Mouse (Mus musculus): ENCODE measurements around the gene Arhgap25.
"Not testable (repeated sequence)": the region's sequence is repeated elsewhere in the genome, so short reads cannot be mapped to it uniquely, and the experiment has no call there.

Gene Arhgap25

DNA sequence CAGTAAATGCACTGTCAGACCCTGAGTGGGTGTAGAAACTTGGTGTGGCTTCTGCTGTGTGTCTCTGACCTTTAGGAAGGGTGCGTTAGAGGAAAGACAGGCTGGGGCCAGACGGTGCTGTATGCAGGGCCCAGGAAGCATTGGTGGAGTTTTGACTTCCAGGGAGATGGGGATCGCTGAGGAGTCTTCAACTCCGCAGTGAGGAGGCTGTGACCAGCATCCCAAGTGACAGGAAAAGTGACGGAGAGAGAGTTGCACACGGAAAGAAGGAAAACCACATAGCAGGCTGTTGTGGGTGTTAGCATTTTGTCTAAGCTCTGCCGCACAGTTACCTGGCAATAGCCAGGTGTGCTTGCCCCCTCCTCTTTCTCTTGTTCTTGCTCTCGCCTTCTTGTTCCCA, 3.2 kb upstream of the Arhgap25 start:
- no peak for DNase-seq (ENCODE audit: low spot score in 2 of 2)

GRCm38 (mm10) chr6:87535651-87536050, 2.6 kb upstream of the Arhgap25 start:
- peak in 1 of 2 experiments; percentile 64 for DNase-seq (ENCODE audit: low spot score in 2 of 2)

DNA sequence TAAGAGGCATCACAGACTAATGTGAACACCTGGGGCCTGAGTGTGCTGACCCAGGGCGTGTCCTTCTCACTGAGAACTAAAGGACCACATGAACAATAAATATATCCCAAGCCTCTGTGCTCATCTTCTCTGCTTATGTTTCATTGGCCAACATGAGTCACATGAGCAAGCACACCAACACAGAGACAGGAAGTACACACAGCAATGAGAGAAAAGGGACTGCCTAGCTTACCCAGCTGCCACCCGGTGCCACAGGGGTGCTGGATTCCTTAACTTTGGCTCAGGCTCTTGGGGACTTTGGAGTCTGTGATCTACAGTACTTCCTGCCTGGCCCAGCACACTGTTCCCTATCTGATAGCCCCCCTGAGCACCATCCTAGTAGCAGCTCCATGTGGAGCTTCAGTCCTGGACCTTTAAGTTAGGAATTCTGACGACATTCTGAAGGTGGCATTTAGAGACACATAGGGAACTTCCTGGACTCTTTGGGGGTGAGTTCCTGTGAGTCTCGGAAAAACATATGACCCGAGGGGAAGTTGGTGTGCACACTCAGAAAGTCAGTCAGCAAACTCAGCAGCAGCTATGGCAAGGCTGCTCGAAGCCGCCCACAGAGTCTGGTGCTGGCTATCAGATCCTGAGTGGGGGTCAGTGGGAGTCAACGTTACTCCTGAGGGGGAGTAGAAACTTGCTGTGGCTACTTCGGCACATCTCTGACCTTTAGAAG, 2.0 kb upstream of the Arhgap25 start:
- no peak for DNase-seq (ENCODE audit: low spot score in 2 of 2)

DNA sequence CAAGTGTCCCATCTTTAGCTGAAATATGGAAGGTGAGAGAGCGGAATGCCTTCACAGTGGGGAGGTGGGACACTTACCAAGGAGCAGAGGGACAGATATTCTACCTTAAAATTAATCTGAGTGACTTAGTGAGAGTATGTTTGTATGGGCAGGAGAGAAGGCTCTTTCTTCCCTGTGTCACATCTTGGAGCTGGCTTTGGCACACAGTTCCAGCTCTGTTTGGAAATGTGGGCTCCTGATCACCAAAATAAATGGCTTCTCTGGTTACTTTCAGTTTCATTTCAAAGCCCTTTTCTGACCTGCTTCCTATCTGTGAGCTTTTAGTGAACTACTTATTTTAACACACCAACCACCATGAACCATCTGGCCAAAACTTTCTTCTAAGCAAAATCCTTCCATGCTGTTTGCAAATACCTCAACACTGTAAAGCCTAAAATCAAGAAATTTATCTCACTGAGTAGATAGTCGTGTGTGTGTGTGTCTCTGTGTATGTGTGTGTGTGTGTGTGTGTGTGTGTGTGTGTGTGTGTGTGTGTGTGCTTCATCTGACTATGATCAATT, 1.5 kb downstream of the Arhgap25 start:
- no peak for DNase-seq (ENCODE audit: low spot score in 2 of 2)

DNA sequence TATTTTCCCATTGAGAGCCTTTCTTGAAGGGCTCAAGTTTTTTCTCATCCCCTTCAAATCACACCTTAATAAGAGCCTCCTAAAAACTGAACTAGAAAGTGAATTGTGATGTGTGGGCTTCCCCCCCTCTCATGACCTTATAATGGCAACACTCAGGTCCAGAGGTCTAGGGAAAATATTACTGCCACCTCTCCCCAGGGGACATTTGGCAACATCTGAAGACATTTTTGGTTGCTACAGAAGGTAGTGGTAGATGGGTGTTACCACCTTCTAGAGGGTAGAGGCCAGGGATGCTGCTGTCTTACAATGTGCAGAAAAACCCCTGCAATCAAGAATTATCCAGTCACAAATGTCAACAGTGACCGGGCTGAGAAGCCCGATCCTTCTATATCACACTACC, 2.7 kb downstream of the Arhgap25 start:
- DNase-seq (ENCODE audit: low spot score in 2 of 2) = no peak

- DNase-seq (ENCODE audit: low spot score in 2 of 2) = no peak
Measured at GRCm38 (mm10) chr6:87527846-87528557, 5.1 kb downstream of the Arhgap25 start.

DNA sequence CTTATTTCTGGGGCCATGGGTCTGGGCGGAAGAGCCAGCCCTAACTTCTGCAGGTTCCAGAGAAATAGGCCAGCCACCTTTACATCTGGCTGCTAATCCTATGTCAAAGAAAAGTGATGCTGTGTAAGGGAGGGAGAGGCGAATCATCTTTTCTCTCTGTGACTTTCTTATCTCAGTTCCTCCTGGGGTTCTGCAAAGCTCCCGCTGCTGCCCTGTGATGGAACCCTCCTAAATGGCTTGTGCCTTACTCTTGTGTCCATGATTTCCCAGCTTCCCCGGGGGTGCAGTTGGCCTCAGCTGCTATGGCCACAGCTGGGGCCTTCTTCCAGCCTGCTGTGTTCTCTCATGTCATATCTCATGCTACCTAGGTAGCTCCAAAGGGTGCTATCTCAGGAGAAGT, 5.7 kb downstream of the Arhgap25 start:
- no peak for DNase-seq (ENCODE audit: low spot score in 2 of 2)

DNA sequence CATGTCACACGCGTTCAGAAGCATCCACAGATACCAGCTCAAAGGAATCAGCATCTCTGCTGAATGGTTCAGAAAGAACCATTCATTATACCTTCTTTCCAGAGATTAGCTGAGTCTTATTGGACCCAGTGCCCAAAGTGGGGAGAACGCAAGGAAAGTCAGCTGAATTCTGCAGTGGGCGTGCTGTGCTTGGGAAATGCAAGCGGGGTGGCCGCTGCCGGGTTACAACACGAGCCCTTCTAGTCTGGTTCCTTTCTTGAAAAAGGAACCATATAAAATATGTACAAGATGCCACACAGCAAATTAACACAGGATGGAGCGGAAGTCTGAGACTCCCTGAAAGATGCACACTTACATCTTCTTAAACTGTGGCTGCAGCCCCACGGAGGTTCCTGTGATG, 7.9 kb downstream of the Arhgap25 start:
- DNase-seq (ENCODE audit: low spot score in 2 of 2) = no peak

DNA sequence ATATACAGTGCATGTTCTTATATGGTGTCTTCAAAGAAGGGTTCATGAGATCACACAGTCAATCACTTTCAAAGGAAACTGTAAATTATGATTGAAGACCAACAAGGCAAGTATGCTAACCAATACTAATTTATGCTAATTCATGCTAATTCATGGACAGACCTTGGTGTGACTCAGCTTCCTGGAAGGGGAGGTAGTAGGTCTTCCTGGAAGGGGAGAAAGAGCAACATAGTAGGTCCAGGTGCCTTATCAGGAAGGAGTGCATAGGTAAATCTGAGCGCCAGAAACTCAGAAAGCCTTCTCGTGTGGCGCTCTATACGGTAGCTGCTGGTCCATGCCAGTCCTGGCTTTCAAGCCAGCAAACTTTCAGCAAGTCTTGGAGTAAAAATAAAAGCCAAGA, 8.8 kb downstream of the Arhgap25 start:
- no peak for DNase-seq (ENCODE audit: low spot score in 2 of 2)

GRCm38 (mm10) chr6:87523736-87524135, 9.3 kb downstream of the Arhgap25 start:
- DNase-seq (ENCODE audit: low spot score in 2 of 2) = no peak

DNA sequence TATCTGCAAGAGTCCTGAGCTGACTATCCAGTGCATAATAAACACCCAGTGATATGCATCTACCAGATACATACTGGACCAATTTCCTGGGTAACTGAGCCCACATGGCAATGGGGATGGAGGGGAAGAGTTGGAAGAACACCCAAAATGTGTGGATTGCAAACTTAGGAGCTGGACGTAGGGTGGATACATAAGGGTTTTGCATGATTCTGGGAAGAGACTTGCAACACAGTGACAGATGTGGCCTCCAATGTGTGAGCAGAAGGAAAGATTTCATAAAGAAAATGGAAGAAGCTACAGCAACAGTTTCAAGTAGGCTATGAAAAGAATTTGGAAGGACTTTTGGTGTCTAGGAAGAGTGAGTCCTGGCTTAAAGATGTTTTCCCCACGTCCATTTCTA, 10.0 kb downstream of the Arhgap25 start:
- no peak for DNase-seq (ENCODE audit: low spot score in 2 of 2)

DNA sequence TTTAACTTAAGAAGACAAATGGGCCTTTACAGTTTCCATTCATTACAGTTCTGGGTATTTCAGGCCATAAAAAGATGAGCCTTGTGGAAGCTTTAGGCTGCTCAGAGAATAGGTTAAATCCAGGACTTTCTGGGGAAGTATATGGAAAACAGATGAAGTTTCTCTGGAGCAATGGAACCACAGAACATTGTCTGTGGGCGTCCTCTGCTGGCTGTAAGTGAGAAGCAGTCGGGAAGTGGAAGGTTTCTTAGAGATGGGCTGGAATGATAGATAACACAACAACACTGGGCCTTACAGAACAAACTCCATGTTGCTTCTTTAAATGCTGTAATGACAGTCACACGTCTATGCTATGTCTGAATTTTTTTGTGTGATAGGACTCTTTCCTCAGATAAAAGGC, 10.8 kb downstream of the Arhgap25 start:
- peak in 1 of 2 experiments; percentile 82 for DNase-seq (ENCODE audit: low spot score in 2 of 2)

GRCm38 (mm10) chr6:87521705-87522104, 11.4 kb downstream of the Arhgap25 start:
- DNase-seq (ENCODE audit: low spot score in 2 of 2) = not testable (repeated sequence)

DNA sequence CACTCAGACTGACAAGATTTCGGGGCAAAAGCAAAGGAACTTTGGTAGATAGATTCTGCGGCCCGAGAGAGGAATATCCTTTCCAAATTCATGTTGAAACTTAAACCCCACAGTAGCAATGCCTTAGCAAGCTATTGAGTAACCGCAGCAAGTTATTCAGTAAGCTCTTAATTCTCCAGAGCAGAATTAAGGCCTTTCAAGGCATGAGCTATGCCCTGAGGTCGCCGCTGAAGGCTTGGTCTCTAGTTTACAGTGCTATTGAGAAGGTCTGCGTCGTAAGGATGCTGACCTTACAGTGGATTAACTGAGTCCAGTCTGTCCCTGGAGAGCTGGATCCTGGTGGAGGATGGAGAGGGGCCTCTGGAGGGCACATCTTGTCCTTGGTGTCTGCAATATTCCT, 12.5 kb downstream of the Arhgap25 start:
- no peak for DNase-seq (ENCODE audit: low spot score in 2 of 2)

DNA sequence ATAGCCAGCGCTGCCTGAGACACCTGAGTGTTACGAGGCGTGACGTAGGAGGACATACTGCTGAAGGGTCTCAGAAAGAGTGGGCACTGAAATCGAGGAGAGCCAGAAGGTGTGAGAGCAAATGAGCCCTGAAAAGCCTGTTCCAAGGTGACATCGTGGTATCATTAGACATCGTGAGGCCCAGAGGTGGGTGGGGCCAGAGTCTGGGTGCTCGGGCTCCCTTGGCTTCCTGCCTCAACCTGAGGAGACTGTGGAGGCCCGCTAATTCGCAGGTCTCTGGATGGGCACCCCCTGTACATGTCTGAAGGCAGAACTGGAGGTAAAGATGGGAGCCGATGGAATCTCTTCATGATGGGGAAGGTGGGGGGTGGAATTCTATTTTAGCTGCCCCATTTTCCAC, 13.2 kb downstream of the Arhgap25 start:
- no peak for DNase-seq (ENCODE audit: low spot score in 2 of 2)

DNA sequence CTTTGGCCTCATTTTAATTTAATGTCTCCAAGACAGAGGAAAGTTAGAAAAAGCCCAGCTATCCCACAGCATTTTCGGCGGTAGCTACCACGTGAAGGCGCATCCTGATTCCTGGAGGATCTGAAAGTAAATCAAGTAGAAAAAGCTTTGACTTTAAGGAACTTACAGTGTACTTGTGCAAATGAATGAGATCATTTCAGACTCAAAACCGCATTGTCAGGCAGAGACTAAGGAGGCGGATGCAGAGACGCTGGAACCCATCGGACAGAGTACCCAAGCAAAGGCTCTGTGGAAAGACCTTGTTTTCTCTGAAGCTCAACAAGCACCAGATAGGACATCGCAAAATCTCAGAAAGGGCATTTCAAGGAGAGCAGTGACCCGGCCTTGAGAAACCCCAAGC, 14.4 kb downstream of the Arhgap25 start:
- DNase-seq (ENCODE audit: low spot score in 2 of 2) = no peak

DNA sequence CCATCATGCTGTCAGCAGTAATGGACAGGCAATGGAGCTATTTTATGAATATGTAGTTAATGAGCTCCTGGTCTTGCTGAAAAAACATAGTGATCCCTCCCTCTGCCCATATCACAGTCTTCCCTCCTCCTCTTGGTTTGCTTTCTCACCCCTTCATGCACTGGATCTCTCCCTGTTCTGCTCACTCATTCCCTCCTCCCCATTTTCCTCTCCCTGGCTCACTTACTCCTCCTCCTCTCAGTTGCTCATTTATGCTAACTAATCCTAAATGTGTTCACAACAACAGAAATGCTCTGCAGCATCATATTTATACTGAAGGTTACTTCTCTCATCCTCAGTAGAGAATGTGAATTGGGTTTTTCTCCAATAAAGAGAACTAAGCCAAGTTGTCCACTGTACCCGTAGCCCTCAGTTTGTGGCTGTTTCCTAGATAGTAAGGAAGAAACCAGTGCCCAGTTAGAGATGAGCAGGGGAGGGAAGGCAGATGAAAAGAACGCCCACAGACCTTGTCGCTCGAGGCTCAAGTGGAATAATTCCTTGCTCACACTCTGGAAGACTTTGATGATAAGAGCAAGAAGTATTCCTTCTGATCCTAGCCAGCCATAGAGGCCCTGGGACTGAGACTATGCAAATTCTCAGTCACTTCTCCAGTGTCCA, 15.2 kb downstream of the Arhgap25 start:
- no peak for DNase-seq (ENCODE audit: low spot score in 2 of 2)

DNA sequence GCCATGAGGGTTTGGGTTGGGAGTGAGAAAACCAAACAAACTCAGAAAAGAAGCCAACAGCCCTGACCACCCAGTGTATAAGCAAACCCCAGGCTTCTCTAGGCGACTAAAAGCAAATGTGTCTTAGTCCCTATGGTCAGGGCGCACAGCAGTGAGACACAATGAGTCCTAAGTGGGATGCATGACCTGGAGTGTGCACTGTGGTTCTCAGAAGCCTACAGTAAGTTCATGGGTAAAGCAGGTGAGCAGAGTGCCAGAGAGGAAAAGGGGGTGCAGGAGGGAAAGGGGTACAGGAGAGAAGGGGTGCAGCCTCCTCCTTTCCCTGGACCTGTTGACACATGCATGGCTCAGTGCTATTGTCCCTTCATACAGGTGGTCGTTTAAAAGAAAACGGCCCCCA, 18.7 kb downstream of the Arhgap25 start:
- no peak for DNase-seq (ENCODE audit: low spot score in 2 of 2)

- DNase-seq (ENCODE audit: low spot score in 2 of 2) = peak in 1 of 2 experiments; percentile 77
Measured at GRCm38 (mm10) chr6:87513046-87513767, 19.9 kb downstream of the Arhgap25 start.

DNA sequence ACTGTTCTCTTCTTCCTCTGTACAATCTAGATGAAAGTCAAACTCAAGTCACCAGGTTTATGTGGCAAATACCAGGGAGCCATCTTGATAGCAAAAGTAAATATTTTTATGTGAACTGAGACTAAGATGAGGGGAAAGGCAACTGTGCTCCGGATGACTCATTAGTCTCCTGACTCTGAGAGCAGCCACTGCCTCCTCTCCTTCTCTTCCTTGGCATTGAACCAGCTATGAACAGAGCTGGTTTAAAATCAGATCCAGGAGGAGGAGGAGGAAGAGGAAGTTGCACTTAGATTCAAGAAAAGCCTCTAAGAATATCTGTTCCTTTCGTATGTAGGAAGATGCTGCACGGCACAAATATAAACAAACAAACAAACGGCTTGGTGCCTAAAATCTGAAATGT, 22.1 kb downstream of the Arhgap25 start:
- peak in 1 of 2 experiments; percentile 42 for DNase-seq (ENCODE audit: low spot score in 2 of 2)

DNA sequence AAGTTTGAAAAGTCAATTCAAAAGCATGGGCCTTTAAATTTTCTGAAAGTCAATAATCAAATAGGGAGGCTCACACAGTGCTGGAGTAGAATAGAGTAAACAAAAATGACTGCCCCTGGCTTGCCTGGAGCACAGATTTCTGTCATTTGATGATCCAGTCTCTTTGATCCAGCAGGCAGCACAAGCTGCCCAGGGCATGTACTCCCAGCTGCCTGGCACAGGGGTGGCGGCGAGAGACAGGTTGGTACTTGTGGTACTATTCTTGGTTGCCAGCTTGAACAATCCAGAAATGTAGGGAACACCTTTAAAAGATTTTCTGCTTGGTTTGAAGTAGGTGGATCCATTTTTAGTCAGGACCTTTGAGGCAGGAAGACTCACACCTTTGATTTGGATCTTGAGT, 23.3 kb downstream of the Arhgap25 start:
- DNase-seq (ENCODE audit: low spot score in 2 of 2) = no peak

- DNase-seq (ENCODE audit: low spot score in 2 of 2) = no peak
Measured at GRCm38 (mm10) chr6:87504875-87505274, 28.2 kb downstream of the Arhgap25 start.
